Mouse (Mus musculus) neural tube, embryonic 15.5 days (tissue): ENCODE measurements around the gene Igfbp7. TPM values are rescaled to one million over a fixed set of nuclear protein-coding genes. Genes with fewer than 3 reads are reported as not detected.

Experiments used
- ATAC-seq: fragments of 200-750 bp; cut with Nextera tagmentation; 2 replicates; pipeline ENCODE4 v1.8.0; 2017; ENCODE audit warnings: mild to moderate bottlenecking, moderate TSS enrichment, moderate library complexity; ENCODE audit not compliant: low FRiP score
- H3K27ac ChIP-seq: fragments of 300-500 bp; sonication (generic); replicated peaks from 2 replicates; pipeline ENCODE4 v1.5.1; 2015; ENCODE audit warnings: mild to moderate bottlenecking, inconsistent platforms
- H3K27me3 ChIP-seq: fragments of 300-500 bp; sonication (generic); replicated peaks from 2 replicates; pipeline ENCODE4 v1.6.1; 2015; ENCODE audit warnings: inconsistent platforms
- H3K36me3 ChIP-seq: fragments of 300-500 bp; sonication (generic); 2 replicates; pipeline ENCODE4 v1.6.1; 2015; ENCODE audit warnings: inconsistent platforms
- H3K4me1 ChIP-seq: fragments of 300-500 bp; sonication (generic); 2 replicates; pipeline ENCODE4 v1.6.1; 2015; ENCODE audit warnings: inconsistent platforms
- H3K4me2 ChIP-seq: fragments of 300-500 bp; sonication (generic); 2 replicates; pipeline ENCODE4 v1.6.1; 2015; ENCODE audit warnings: inconsistent platforms, mild to moderate bottlenecking, moderate library complexity
- H3K4me3 ChIP-seq: fragments of 300-500 bp; sonication (generic); replicated peaks from 2 replicates; pipeline ENCODE4 v1.5.1; 2015; ENCODE audit warnings: mild to moderate bottlenecking, inconsistent platforms
- H3K9ac ChIP-seq: fragments of 300-500 bp; sonication (generic); replicated peaks from 2 replicates; pipeline ENCODE4 v1.6.1; 2015; ENCODE audit warnings: mild to moderate bottlenecking, inconsistent platforms
- H3K9me3 ChIP-seq: fragments of 300-500 bp; sonication (generic); replicated peaks from 2 replicates; pipeline ENCODE4 v1.6.1; 2016; ENCODE audit warnings: inconsistent platforms
- WGBS: fragments of 180-500 bp; shearing (Covaris S2); methylation state at CpG from one replicate; pipeline ENCODE4 v1.1.7; 2015; ENCODE audit warnings: mixed read lengths; 5-methylcytosine and 5-hydroxymethylcytosine counted together
- polyA plus RNA-seq: library from polyadenylated mRNA; unstranded; fragments of >200 nt; fragmentation: Nextera tagmentation; extraction: Ambion mirVana; gene quantifications from 2 replicates; pipeline ENCODE4 v1.2.1, GENCODE M21; 2015

Igfbp7 gene
- polyA plus RNA-seq, 1 experiment from 2014 or later, result 64.8 TPM

DNA sequence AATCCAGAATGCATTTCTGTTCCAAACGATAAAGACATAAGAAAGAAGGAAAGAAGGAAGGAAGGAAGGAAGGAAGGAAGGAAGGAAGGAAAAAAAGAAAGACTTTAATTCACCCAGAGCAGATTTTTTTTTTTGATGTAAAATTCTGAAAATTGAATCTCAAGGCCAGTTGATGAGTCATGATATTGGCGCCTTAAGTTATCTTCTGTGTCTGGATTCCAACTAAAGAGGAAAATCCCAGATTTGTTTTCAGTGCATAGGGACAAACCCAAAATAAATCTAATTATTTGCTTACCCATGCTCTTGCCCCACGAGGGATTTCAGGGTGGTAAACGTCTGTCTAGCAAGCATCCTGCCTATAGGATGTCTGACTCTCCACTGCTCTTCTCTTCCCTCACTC lies 46.8 kb downstream of the Igfbp7 start:
- no peak overlapping the region for H3K4me3 ChIP-seq
- 78% methylated on average over 4 of the region's 4 CpGs for WGBS
- no peak overlapping the region for H3K4me2 ChIP-seq
- H3K36me3 ChIP-seq, result no peaks in the 10 kb centered on the region
- ATAC-seq, result no peak
- no peaks in the 10 kb centered on the region for H3K9me3 ChIP-seq
- H3K27me3 ChIP-seq, result no peaks in the 10 kb centered on the region
- no peak overlapping the region for H3K9ac ChIP-seq
- no peak overlapping the region for H3K27ac ChIP-seq
- peaks cover 10% of the 10 kb centered on the region for H3K4me1 ChIP-seq

DNA sequence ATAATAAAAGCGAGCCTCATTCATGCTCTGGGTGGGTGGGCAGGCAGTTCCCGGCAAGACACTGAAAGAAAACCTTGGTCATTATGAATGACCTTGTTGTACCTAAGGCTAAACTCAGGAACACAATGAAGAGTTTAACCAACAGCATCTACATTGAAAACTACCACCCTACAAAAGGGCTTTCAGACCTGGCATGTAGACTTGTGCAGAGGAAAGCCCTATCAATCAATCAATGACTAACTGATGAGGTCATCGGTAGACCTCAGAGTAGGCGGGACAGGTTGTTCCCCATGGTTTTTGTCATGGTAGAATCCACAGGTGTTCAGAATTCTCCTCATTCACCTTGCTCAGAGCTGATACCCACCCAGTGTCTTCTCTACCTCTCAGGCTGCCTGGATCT lies 47.9 kb downstream of the Igfbp7 start:
- Histone ChIP-seq H3K4me2 (no peak overlapping the region), H3K36me3 (no peaks in the 10 kb centered on the region), H3K27ac (no peak overlapping the region), H3K4me3 (no peak overlapping the region), H3K27me3 (no peaks in the 10 kb centered on the region), H3K9me3 (no peaks in the 10 kb centered on the region), H3K4me1 (peaks cover 10% of the 10 kb centered on the region), H3K9ac (no peak overlapping the region)
- no peak for ATAC-seq
- 94% methylated on average over 4 of the region's 4 CpGs for WGBS

DNA sequence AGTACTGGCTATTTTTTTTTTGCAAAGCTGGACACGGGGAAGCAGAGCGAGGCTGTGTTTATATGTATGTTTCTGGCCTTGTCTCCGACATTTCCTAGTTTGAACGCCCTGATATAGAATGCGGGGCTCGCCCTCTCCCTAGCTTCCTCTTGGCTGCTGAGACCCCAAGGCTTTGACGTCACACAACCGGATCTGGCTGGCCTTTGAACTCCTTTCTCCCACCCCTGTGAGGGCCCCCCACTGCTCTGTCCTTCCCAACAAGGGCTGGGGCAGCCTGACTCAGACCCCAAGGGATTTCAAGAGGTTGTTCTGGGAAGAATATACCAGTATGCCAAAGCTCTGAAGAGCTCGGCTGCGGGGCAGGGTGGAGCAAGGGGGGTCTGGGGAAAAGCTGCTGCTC lies 49.5 kb downstream of the Igfbp7 start:
- H3K9ac ChIP-seq, result peak overlapping the region; percentile 26; the same call in 1 of the 2 replicates
- ATAC-seq, result peak; percentile 30
- H3K9me3 ChIP-seq, result no peaks in the 10 kb centered on the region
- 0 out of 2 replicates have a peak, but pooled peaks cover 4% of the 10 kb centered on the region for H3K27me3 ChIP-seq
- H3K27ac ChIP-seq, result peak overlapping the region; percentile 52
- H3K36me3 ChIP-seq, result no peaks in the 10 kb centered on the region
- peaks cover 20% of the 10 kb centered on the region for H3K4me1 ChIP-seq
- WGBS, result 4% methylated on average over 10 of the region's 10 CpGs
- peak overlapping the region; percentile 29 for H3K4me3 ChIP-seq
- H3K4me2 ChIP-seq, result peak overlapping the region; percentile 57

DNA sequence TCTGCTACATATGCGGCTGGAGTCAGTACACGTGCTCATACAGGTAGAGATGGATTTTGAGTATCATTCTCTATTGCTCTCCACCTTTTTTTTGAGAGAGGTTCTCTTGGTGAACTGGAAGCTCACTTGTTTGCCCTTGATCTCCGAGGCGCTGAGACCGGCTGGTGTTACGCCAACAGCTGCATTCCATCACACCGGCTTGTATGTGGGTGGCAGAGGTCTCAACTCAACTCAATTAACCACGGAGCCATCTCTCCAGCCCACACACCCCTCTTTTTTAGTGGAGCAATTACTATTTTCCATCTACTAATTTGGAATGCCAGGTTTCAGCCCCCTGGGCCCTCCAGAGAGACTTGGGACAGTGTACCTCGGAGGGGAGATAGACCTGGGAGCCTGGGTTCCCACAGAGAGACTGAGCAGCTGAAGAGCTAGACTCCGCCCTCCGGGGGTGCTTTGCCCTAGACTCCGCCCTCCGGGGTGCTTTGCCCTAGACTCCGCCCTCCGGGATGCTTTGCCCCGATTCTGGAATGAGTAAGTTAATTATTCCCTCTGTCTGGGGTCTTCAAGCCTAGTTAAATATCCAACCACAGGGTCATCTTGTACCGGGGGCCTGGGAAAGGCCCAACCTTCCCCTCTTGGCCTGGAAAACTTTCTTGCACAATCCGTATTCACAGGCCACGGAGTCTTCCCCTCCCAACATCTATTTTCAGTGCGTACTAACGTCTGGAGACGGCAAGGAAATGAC lies 50.3 kb downstream of the Igfbp7 start:
- H3K27me3 ChIP-seq, result 0 out of 2 replicates have a peak, but pooled peaks cover 4% of the 10 kb centered on the region
- peak overlapping the region; percentile 56; the same call in 1 of the 2 replicates for H3K27ac ChIP-seq
- ATAC-seq, result 0 out of 2 replicates have a peak, but pooled peaks have one; percentile 9
- no peaks in the 10 kb centered on the region for H3K9me3 ChIP-seq
- peak overlapping the region; percentile 26; the same call in 1 of the 2 replicates for H3K9ac ChIP-seq
- peaks cover 20% of the 10 kb centered on the region for H3K4me1 ChIP-seq
- H3K36me3 ChIP-seq, result no peaks in the 10 kb centered on the region
- H3K4me3 ChIP-seq, result peak overlapping the region; percentile 29
- H3K4me2 ChIP-seq, result peak overlapping the region; percentile 57
- WGBS, result 23% methylated on average over 22 of the region's 22 CpGs

DNA sequence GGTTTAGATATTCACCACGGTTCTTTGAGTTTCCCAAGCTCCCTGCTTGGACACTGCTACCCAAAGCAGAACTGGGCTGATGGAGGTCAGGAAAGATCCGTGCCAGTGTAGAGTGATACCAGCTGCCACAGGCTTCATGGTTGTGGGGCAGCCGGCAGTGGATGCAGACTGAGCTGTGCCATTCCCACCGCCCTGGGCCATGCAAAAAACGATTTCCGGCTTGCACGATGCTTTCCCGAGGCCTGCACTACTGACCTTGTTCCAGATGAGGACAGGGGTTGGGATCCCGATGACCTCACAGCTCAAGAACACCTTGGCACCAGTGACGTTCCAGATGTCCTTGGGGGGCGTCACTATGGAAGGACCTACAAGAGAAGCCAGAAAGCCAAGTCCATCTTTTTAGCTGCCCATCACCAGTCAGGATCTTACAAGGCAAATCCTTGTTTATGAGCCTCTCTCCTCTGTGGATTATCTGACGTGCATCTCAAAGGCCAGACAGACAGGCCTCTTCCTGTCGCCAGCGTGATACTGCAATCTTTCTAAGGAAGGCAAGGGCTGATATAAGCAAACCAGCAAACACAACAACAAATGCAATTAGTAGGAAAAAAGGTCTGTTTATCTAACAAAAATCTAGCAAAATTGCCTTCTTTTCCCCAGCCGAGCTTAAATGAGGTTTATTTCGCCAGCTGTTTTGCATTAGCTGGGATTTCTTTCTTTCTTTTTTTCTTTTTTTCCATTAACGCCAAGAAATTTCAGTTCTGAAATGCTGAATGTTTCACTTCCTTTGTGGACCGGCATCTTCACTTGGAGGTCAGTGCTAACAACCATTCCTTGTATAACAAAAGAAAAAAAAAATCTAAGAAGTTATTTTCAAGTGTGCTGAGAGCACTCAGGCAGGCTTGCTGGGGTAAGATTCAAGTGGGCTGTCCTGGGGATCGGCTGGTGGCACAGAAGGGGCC lies 52.3 kb downstream of the Igfbp7 start:
- no peak overlapping the region for H3K9ac ChIP-seq
- peaks cover 5% of the 10 kb centered on the region for H3K36me3 ChIP-seq
- WGBS, result 88% methylated on average over 19 of the region's 19 CpGs
- H3K4me1 ChIP-seq, result peaks cover 20% of the 10 kb centered on the region
- H3K9me3 ChIP-seq, result no peaks in the 10 kb centered on the region
- H3K27me3 ChIP-seq, result 0 out of 2 replicates have a peak, but pooled peaks cover 4% of the 10 kb centered on the region
- no peak for ATAC-seq
- H3K4me2 ChIP-seq, result peak overlapping the region; percentile 53; the same call in 1 of the 2 replicates
- H3K4me3 ChIP-seq, result no peak overlapping the region
- H3K27ac ChIP-seq, result no peak overlapping the region

DNA sequence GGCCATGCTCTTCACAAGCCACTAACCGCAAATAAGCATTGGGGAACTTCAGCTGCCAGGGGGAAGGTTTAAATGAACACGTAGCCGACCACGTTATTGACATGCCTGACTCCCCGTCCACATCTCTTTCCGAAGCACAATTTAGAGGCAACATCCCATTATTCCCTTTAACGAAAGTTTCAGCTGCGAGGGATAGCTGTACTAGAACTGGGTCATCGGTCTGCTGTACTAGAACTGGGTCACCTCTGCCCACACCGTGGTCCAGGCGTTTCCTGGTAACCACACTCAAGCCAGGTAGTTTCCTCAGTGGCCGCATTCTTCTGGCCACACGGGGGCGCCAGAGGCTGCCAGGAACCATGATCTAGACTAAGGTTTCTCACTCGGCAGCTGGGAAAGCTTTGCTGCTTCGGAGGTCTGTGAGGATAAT lies 53.5 kb downstream of the Igfbp7 start:
- Histone ChIP-seq H3K4me1 (peaks cover 20% of the 10 kb centered on the region), H3K9ac (no peak overlapping the region), H3K36me3 (peaks cover 14% of the 10 kb centered on the region), H3K4me2 (peak overlapping the region; percentile 53), H3K9me3 (no peaks in the 10 kb centered on the region), H3K27me3 (0 out of 2 replicates have a peak, but pooled peaks cover 4% of the 10 kb centered on the region), H3K4me3 (peak overlapping the region; percentile 30), H3K27ac (no peak overlapping the region)
- peak; percentile 83 for ATAC-seq
- 2% methylated on average over 16 of the region's 16 CpGs for WGBS

DNA sequence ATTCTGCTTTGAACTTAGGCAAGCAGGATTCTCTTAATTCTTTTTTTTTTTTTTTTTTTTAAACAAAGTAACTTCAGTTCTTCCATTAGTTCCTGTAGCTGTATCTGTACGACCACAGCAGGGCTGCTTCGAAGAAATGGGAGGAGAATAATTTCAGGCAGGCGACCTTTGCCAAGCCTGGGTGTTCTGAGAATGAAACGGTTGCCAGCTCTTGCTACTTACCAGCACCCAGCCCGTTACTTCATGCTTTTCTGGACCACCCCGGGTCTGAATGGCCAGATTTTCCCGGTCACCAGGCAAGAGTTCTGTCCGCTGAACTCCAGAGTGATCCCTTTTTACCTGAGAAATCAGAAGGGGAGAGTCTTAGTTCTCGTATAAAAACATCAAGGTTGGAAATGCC lies 56.1 kb downstream of the Igfbp7 start:
- no peak for ATAC-seq
- Histone ChIP-seq H3K4me1 (peaks cover 11% of the 10 kb centered on the region), H3K4me3 (no peak overlapping the region), H3K9ac (no peak overlapping the region), H3K4me2 (no peak overlapping the region), H3K9me3 (no peaks in the 10 kb centered on the region), H3K36me3 (peaks cover 41% of the 10 kb centered on the region), H3K27ac (no peak overlapping the region), H3K27me3 (0 out of 2 replicates have a peak, but pooled peaks cover 4% of the 10 kb centered on the region)
- WGBS, result 80% methylated on average over 9 of the region's 9 CpGs

DNA sequence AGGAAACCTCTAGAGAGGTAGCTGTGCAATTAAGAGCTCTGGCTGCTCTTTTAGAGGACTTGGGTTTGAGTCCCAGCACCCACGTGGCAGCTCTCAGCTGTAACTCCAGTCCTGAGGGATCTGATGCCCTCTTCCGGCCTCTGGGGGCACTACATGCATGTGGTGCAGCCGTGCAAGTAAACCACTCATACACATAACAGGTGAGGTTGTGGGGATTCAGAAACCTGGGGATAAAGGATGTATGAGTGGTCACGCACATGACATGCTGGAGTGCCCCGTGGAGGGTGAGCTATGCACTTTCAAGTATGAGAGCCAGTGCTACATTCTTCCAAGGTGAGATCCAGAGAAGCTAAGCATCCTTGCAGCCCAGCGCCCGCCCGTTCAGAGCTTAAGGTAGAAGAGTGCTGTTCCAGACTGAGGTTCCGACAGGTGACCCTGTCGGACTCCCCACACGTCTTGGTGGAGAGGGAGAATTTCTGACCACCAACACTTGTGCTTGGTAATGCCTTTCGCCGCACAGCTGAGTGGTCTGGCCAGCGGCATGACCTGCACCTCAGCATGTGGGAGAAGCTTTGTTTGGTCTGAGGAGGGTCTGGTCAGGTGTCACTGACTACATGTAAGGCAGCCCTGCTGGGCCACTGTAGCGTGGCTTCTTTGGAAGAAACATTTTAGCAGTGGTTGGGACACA lies 57.7 kb downstream of the Igfbp7 start:
- H3K27ac ChIP-seq, result no peak overlapping the region
- 0 out of 2 replicates have a peak, but pooled peaks cover 4% of the 10 kb centered on the region for H3K27me3 ChIP-seq
- ATAC-seq, result no peak
- peaks cover 11% of the 10 kb centered on the region for H3K4me1 ChIP-seq
- H3K9me3 ChIP-seq, result no peaks in the 10 kb centered on the region
- WGBS, result 95% methylated on average over 15 of the region's 15 CpGs
- H3K9ac ChIP-seq, result no peak overlapping the region
- no peak overlapping the region for H3K4me3 ChIP-seq
- no peak overlapping the region for H3K4me2 ChIP-seq
- H3K36me3 ChIP-seq, result peaks cover 54% of the 10 kb centered on the region

DNA sequence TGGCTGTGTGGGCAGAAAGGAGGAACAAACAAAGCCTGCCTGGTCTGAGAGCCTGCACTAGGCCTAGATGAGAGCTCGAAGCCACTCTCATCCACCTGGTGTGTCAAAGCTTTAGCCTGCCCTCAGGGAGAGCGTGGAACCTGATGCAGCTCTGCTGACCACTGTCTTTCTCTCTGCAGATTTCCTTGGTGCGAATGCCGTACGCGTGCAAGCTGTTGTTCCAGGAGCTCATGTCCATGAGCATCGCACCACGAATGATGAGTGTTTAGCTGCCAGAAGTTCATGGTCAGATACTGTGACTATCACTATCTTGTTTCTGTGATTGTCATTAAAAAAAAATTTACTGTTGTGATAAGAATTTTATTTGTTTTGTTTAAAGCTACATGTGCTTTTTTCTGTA lies 58.9 kb downstream of the Igfbp7 start:
- H3K4me1 ChIP-seq, result peaks cover under 1% of the 10 kb centered on the region; the same call in 1 of the 2 replicates
- 0 out of 2 replicates have a peak, but pooled peaks cover 4% of the 10 kb centered on the region for H3K27me3 ChIP-seq
- 96% methylated on average over 8 of the region's 8 CpGs for WGBS
- no peak overlapping the region for H3K4me2 ChIP-seq
- H3K4me3 ChIP-seq, result no peak overlapping the region
- H3K27ac ChIP-seq, result no peak overlapping the region
- H3K9ac ChIP-seq, result no peak overlapping the region
- ATAC-seq, result no peak
- peaks cover 62% of the 10 kb centered on the region for H3K36me3 ChIP-seq
- no peaks in the 10 kb centered on the region for H3K9me3 ChIP-seq

DNA sequence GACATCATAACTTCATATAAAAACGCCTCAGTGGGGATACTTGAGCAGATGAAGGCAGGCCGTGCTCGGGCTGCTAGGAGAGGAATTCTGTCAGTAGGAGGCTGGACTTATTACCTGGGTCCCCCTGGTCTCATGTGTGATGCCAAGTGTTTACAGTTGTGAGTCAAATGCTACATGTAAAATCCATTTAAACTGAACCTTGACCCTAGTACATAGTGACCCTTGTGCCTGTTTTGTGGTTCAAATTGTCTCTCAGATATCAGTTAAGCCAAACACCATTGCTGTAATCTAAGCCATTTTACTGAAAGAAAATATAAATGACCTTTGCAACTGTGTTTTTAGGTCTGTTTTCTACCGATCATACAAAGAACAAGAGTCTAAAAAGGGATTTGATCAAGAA lies 67.8 kb downstream of the Igfbp7 start:
- Histone ChIP-seq H3K9ac (no peak overlapping the region), H3K36me3 (peaks cover 76% of the 10 kb centered on the region), H3K27me3 (no peaks in the 10 kb centered on the region), H3K9me3 (no peaks in the 10 kb centered on the region), H3K4me3 (no peak overlapping the region), H3K4me2 (no peak overlapping the region), H3K4me1 (no peaks in the 10 kb centered on the region), H3K27ac (no peak overlapping the region)
- WGBS, result 94% methylated on average over 4 of the region's 4 CpGs
- no peak for ATAC-seq

DNA sequence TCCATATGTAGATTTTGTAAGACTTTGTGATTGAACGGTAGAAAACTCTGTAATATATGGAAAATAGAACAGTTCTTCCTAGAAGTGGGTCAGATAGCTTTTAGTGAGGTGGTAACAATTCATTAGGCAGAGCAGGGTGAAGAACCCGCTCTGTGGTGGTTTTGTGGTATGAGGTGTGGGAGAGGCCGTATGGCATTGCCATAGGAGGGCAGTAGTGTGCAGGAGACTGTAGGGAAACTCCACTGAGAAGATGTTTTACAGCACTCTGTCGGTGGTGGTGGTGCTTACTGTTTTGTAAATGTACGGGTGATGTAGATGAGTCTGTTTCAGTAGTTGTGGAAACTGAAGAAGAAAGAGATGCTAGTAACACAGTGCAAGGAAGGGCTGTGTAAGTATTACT lies 77.7 kb downstream of the Igfbp7 start:
- WGBS, result 80% methylated on average over 5 of the region's 5 CpGs
- Histone ChIP-seq H3K27ac (no peak overlapping the region), H3K4me2 (no peak overlapping the region), H3K9ac (no peak overlapping the region), H3K4me3 (no peak overlapping the region), H3K36me3 (peaks cover 82% of the 10 kb centered on the region), H3K4me1 (no peaks in the 10 kb centered on the region), H3K9me3 (no peaks in the 10 kb centered on the region), H3K27me3 (no peaks in the 10 kb centered on the region)
- no peak for ATAC-seq
